Mouse (Mus musculus) ES-E14 (cell line): Measurements from ENCODE around the gene Map2k5.

Experiments
- CHD2 ChIP-seq: IDR thresholded peaks from 2 replicates; pipeline ENCODE4 v1.6.1; 2014; ENCODE audit warnings: mild to moderate bottlenecking, low read depth, low read length, inconsistent platforms
- HCFC1 ChIP-seq: IDR thresholded peaks from 2 replicates; pipeline ENCODE4 v1.6.1; 2012; ENCODE audit warnings: low read length, inconsistent platforms, borderline replicate concordance; ENCODE audit not compliant: insufficient read depth
- MAFK ChIP-seq: IDR thresholded peaks from 2 replicates; pipeline ENCODE4 v1.6.1; 2014; ENCODE audit warnings: mild to moderate bottlenecking, low read depth, low read length, inconsistent platforms; ENCODE audit not compliant: insufficient read depth
- ZC3H11A ChIP-seq: IDR thresholded peaks from 2 replicates; pipeline ENCODE4 v1.6.1; 2012; ENCODE audit warnings: low read depth, mild to moderate bottlenecking, inconsistent platforms, low read length, borderline replicate concordance
- ZNF384 ChIP-seq: IDR thresholded peaks from 2 replicates; pipeline ENCODE4 v1.6.1; 2012; ENCODE audit warnings: low read depth, low read length, inconsistent platforms

DNA sequence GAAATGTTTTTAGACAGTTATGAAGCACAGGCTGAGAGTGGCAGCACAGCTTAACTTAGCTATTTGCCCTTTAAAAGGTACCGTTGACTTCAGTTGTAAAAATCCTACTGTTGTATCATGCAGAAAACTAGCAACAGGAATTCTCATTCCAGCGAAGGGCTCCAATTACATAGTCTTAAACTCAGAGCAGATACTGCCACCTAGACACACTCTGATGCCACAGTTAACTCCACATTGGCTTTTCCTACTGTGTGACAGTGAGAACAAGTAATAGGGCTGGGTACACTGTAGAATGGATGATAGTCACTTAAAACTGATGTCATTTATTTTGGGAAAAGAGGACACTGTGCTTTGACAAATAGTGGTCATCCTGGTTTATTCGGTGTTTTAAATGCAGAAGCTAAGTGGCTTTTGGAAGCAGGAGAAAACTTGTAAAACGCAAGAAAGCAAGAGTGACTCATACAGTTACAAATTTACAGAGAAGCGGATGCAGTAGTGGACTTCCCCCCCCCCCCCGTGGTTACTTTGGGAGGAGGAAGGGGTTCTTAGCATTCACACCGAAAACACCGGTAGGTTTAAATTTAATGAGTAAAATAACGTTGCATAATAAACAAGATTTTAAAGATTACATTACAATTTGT lies 43.5 kb upstream of the Map2k5 start:
- TF ChIP-seq ZC3H11A (no peak), MAFK (no peak), ZNF384 (no peak), HCFC1 (no peak), CHD2 (no peak)
